Mouse (Mus musculus) lung, embryonic 14.5 days (tissue): ENCODE results near the gene Tmem240. TPM values are rescaled to one million over a fixed set of nuclear protein-coding genes. Genes with fewer than 3 reads are reported as not detected.

Experiments used
- ATAC-seq: fragments of 200-750 bp; cut with Nextera tagmentation; 2 replicates; pipeline ENCODE4 v1.8.0; 2017; ENCODE audit warnings: mild to moderate bottlenecking, moderate TSS enrichment, moderate library complexity; ENCODE audit not compliant: insufficient read depth
- DNase-seq: peaks from one replicate; pipeline ENCODE4 v3.0.0-alpha.2; 2015
- H3K27ac ChIP-seq: fragments of 300-500 bp; sonication (generic); 2 replicates; pipeline ENCODE4 v1.5.1; 2014; ENCODE audit warnings: low read depth, mild to moderate bottlenecking, moderate library complexity
- H3K27me3 ChIP-seq: fragments of 300-500 bp; sonication (generic); 2 replicates; pipeline ENCODE4 v1.6.1; 2014; ENCODE audit warnings: low read length, control low read depth; ENCODE audit not compliant: insufficient read depth
- H3K36me3 ChIP-seq: fragments of 300-500 bp; sonication (generic); 2 replicates; pipeline ENCODE4 v1.6.1; 2014; ENCODE audit warnings: control low read depth; ENCODE audit not compliant: insufficient read depth
- H3K4me1 ChIP-seq: fragments of 300-500 bp; sonication (generic); 2 replicates; pipeline ENCODE4 v1.6.1; 2014; ENCODE audit warnings: antibody characterized with exemption, control low read depth; ENCODE audit not compliant: insufficient read depth
- H3K4me2 ChIP-seq: fragments of 300-500 bp; sonication (generic); 2 replicates; pipeline ENCODE4 v1.6.1; 2014; ENCODE audit warnings: mild to moderate bottlenecking
- H3K4me3 ChIP-seq: fragments of 300-500 bp; sonication (generic); 2 replicates; pipeline ENCODE4 v1.5.1; 2014; ENCODE audit warnings: low read depth, low read length
- H3K9ac ChIP-seq: fragments of 300-500 bp; sonication (generic); 2 replicates; pipeline ENCODE4 v1.6.1; 2014
- H3K9me3 ChIP-seq: fragments of 300-500 bp; sonication (generic); 2 replicates; pipeline ENCODE4 v1.6.1; 2016; ENCODE audit warnings: low read depth, low read length, control low read depth
- CTCF ChIP-seq: IDR thresholded peaks from 2 replicates; pipeline ENCODE4 v1.5.1; 2016; ENCODE audit warnings: antibody characterized with exemption, low read depth
- WGBS: fragments of 180-500 bp; shearing (Covaris S2); extraction: QIAGEN DNeasy Blood & Tissue Kit; methylation state at CpG from one replicate; pipeline ENCODE4 v1.1.7; 2014; 5-methylcytosine and 5-hydroxymethylcytosine counted together
- polyA plus RNA-seq: library from polyadenylated mRNA; unstranded; fragments of >200 nt; fragmentation: Nextera tagmentation; extraction: Ambion mirVana; gene quantifications from 2 replicates; pipeline ENCODE4 v1.2.1, GENCODE M21; 2014

Tmem240 gene
- polyA plus RNA-seq, 1 experiment from 2014 or later: 0.86 TPM

DNA sequence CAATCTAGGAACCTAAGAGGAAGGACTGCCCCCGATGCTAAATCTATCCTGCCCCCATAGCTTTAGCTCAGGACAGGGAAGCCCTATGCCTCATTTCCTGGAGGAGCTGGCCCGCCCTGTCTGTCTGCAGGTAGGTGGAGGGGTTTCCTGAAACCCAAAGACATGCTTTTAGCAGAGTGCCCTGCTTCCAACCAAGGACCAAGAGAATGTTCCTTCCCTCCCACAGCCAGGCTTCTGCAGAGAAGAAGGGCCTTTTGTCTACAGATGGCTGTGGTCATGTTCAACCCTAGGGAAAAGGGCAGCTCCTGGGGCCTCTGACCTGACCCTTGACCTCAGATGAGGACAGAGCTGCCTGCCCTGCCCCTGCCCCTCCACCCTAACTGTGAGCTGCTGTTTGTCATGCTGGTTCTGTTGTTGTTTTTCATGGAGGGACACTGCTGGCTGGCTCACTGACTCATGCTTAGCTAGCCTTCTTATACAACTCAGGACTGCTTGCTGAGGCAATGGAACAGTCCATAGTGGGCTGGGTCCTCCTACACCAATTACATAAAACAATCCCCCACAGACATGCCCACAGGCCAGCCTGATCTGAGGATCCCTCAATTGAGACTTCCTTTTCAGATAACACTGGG is 42.2 kb downstream of the Tmem240 start:
- Histone ChIP-seq H3K4me1 (peaks cover 30% of the 10 kb centered on the region), H3K4me2 (no peak overlapping the region), H3K27ac (no peak overlapping the region), H3K27me3 (peaks cover 11% of the 10 kb centered on the region), H3K9ac (no peak overlapping the region), H3K4me3 (no peak overlapping the region), H3K9me3 (no peaks in the 10 kb centered on the region), H3K36me3 (no peaks in the 10 kb centered on the region)
- 45% methylated on average over 2 of the region's 2 CpGs for WGBS
- no peak for TF ChIP-seq CTCF
- DNase-seq (peak; percentile 47), ATAC-seq (no peak)

DNA sequence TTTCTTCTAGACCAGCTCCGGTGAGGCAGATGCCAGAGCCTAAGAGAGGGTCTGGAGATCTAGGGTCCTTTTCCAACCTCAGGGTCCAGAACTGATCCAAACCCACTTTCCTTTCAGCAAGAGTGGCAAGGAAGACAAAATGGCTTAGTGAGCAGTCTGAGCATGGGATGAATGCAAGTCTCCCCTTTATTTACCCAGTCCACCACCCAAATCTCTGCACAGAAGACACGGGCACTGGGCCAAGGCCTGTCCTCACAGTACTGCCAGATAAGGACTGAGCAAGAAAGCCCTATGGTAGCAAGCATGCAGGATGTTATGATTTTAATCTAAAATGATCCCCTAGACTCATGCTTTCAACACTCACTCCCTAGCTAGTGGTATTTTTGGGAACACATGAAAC is 43.2 kb downstream of the Tmem240 start:
- no peak overlapping the region for H3K9ac ChIP-seq
- H3K27me3 ChIP-seq: peaks cover 10% of the 10 kb centered on the region
- peaks cover 30% of the 10 kb centered on the region for H3K4me1 ChIP-seq
- no peaks in the 10 kb centered on the region for H3K36me3 ChIP-seq
- no peak for TF ChIP-seq CTCF
- WGBS: 62% methylated on average over 2 of the region's 2 CpGs
- H3K9me3 ChIP-seq: no peaks in the 10 kb centered on the region
- no peak for ATAC-seq
- peak; percentile 59 for DNase-seq
- no peak overlapping the region for H3K4me2 ChIP-seq
- no peak overlapping the region for H3K4me3 ChIP-seq
- peak overlapping the region; percentile 50; the same call in 1 of the 2 replicates for H3K27ac ChIP-seq

DNA sequence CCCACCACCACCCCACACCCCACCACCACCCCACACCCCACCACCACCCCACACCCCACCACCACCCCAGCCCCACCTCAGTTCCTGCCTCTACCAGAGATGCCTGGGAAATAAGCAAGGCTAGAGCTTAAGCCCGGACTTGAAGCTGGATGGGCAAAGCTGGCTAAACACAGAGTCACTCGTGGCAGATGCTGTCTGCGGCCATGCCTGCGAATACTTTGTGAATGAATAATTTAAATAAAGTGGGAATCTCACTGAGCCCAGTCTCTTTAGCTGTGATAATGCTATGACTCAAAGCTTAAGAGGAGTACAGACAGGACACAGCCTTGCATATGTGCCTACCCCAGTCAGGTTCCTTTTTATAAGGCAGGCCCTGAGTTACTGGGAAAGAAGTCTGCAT is 44.9 kb downstream of the Tmem240 start:
- no peak overlapping the region for H3K4me2 ChIP-seq
- H3K4me3 ChIP-seq: no peak overlapping the region
- no peak overlapping the region for H3K9ac ChIP-seq
- no peaks in the 10 kb centered on the region for H3K9me3 ChIP-seq
- TF ChIP-seq CTCF: no peak
- DNase-seq (no peak), ATAC-seq (no peak)
- peaks cover 33% of the 10 kb centered on the region for H3K4me1 ChIP-seq
- H3K36me3 ChIP-seq: no peaks in the 10 kb centered on the region
- H3K27ac ChIP-seq: no peak overlapping the region
- 76% methylated on average over 4 of the region's 4 CpGs for WGBS
- no peaks in the 10 kb centered on the region for H3K27me3 ChIP-seq

GRCm38 (mm10) chr4:155780895-155781294 is 46.3 kb downstream of the Tmem240 start:
- 11% methylated on average over 6 of the region's 6 CpGs for WGBS
- H3K9me3 ChIP-seq: no peaks in the 10 kb centered on the region
- 0 out of 2 replicates have a peak overlapping the region, but pooled peaks have one; percentile 4 for H3K4me2 ChIP-seq
- 0 out of 2 replicates have a peak overlapping the region, but pooled peaks have one; percentile 36 for H3K27ac ChIP-seq
- no peak overlapping the region for H3K4me3 ChIP-seq
- no peaks in the 10 kb centered on the region for H3K36me3 ChIP-seq
- H3K27me3 ChIP-seq: no peaks in the 10 kb centered on the region
- peak; percentile 39 for DNase-seq
- no peak for ATAC-seq
- H3K4me1 ChIP-seq: peaks cover 22% of the 10 kb centered on the region
- TF ChIP-seq CTCF: no peak
- no peak overlapping the region for H3K9ac ChIP-seq

GRCm38 (mm10) chr4:155783486-155784080 is 49.0 kb downstream of the Tmem240 start:
- Histone ChIP-seq H3K9ac (peak overlapping the region; percentile 82), H3K27me3 (no peaks in the 10 kb centered on the region), H3K4me2 (peak overlapping the region; percentile 81), H3K36me3 (no peaks in the 10 kb centered on the region), H3K4me3 (peak overlapping the region; percentile 60), H3K27ac (peak overlapping the region; percentile 70; the same call in 1 of the 2 replicates), H3K9me3 (no peaks in the 10 kb centered on the region), H3K4me1 (0 out of 2 replicates have a peak, but pooled peaks cover 6% of the 10 kb centered on the region)
- no peak for DNase-seq
- 33% methylated on average over 16 of the region's 16 CpGs for WGBS
- peak; percentile 24; the same call in 1 of the 2 replicates for ATAC-seq
- TF ChIP-seq CTCF: no peak

- H3K27ac ChIP-seq: peak overlapping the region; percentile 70
- no peaks in the 10 kb centered on the region for H3K27me3 ChIP-seq
- H3K4me2 ChIP-seq: peak overlapping the region; percentile 81
- DNase-seq: peak; percentile 92
- WGBS: under 1% methylated on average over 52 of the region's 52 CpGs
- H3K9me3 ChIP-seq: no peaks in the 10 kb centered on the region
- H3K36me3 ChIP-seq: no peaks in the 10 kb centered on the region
- TF ChIP-seq CTCF: peak; percentile 77
- peak; percentile 88 for ATAC-seq
- H3K4me3 ChIP-seq: peak overlapping the region; percentile 60
- 0 out of 2 replicates have a peak, but pooled peaks cover 6% of the 10 kb centered on the region for H3K4me1 ChIP-seq
- peak overlapping the region; percentile 82 for H3K9ac ChIP-seq
These were observed 49.6 kb downstream of the Tmem240 start for GRCm38 (mm10) chr4:155784081-155784701.

- WGBS: 76% methylated on average over 10 of the region's 10 CpGs
- DNase-seq (no peak), ATAC-seq (no peak)
- Histone ChIP-seq H3K4me3 (no peak overlapping the region), H3K9me3 (no peaks in the 10 kb centered on the region), H3K27ac (no peak overlapping the region), H3K9ac (no peak overlapping the region), H3K36me3 (no peaks in the 10 kb centered on the region), H3K27me3 (no peaks in the 10 kb centered on the region), H3K4me2 (no peak overlapping the region), H3K4me1 (0 out of 2 replicates have a peak, but pooled peaks cover 6% of the 10 kb centered on the region)
- no peak for TF ChIP-seq CTCF
These were observed 50.6 kb downstream of the Tmem240 start for GRCm38 (mm10) chr4:155785246-155785645.
